Mouse (Mus musculus) C2C12 (cell line): ENCODE data around the gene Stau1. TPM values are rescaled to one million over a fixed set of nuclear protein-coding genes. Genes with fewer than 3 reads are reported as not detected.
A peak's percentile ranks its signal among the peaks of the same experiment; 100 is the strongest.
"Not testable (repeated sequence)": the region's sequence is repeated elsewhere in the genome, so short reads cannot be mapped to it uniquely, and the experiment has no call there.

Experiments
- H3K27me3 ChIP-seq: one replicate; pipeline ENCODE4 v1.6.1; 2011; ENCODE audit not compliant: control insufficient read depth, insufficient read depth, insufficient read length
- H3K36me3 ChIP-seq: one replicate; pipeline ENCODE4 v1.6.1; 2011; ENCODE audit not compliant: control insufficient read depth, insufficient read depth
- H3K4me3 ChIP-seq: one replicate; pipeline ENCODE4 v1.5.1; 2011; ENCODE audit warnings: mild to moderate bottlenecking, control low read depth; ENCODE audit not compliant: poor library complexity, insufficient read depth, severe bottlenecking
- H3K79me2 ChIP-seq: one replicate; pipeline ENCODE4 v1.6.1; 2011; ENCODE audit not compliant: control insufficient read depth, insufficient read depth
- H3K79me3 ChIP-seq: one replicate; pipeline ENCODE4 v1.6.1; 2011; ENCODE audit warnings: low read depth, control low read depth
- H3ac ChIP-seq: one replicate; pipeline ENCODE3; 2011; ENCODE audit warnings: low read depth; ENCODE audit not compliant: control insufficient read depth, insufficient read length
- CEBPB ChIP-seq: IDR thresholded peaks from one replicate; pipeline ENCODE4 v1.6.1; 2011; ENCODE audit warnings: low read depth, mild to moderate bottlenecking, control low read depth, moderate library complexity
- CTCF ChIP-seq: IDR thresholded peaks from one replicate; pipeline ENCODE4 v1.5.1; 2011; ENCODE audit not compliant: control insufficient read depth, insufficient read depth, insufficient read length
- FOSL1 ChIP-seq: IDR thresholded peaks from one replicate; pipeline ENCODE4 v1.8.0; 2011; ENCODE audit warnings: mild to moderate bottlenecking, low read length; ENCODE audit not compliant: poor library complexity, insufficient read depth, severe bottlenecking
- MAX ChIP-seq: IDR thresholded peaks from one replicate; pipeline ENCODE4 v1.6.1; 2011; ENCODE audit warnings: mild to moderate bottlenecking, control low read depth
- MYOD1 ChIP-seq: IDR thresholded peaks from one replicate; pipeline ENCODE4 v1.6.1; 2011; ENCODE audit warnings: low read depth; ENCODE audit not compliant: control insufficient read depth, insufficient read length
- MYOG ChIP-seq: IDR thresholded peaks from one replicate; pipeline ENCODE4 v1.6.1; 2011; ENCODE audit not compliant: control insufficient read depth, insufficient read length; ENCODE audit errors: extremely low read depth
- USF1 ChIP-seq: IDR thresholded peaks from one replicate; pipeline ENCODE4 v1.6.1; 2011; ENCODE audit warnings: low read depth, mild to moderate bottlenecking, control low read depth, moderate library complexity
- polyA plus RNA-seq: library from polyadenylated mRNA; unstranded; fragments of >200 nt; fragmentation: generic; extraction: Trizol; gene quantifications from one replicate; pipeline ENCODE4 v1.2.1, GENCODE M21; 2012; ENCODE audit warnings: missing spikeins

The Stau1 gene
- polyA plus RNA-seq, 1 experiment, result 53.4 TPM

DNA sequence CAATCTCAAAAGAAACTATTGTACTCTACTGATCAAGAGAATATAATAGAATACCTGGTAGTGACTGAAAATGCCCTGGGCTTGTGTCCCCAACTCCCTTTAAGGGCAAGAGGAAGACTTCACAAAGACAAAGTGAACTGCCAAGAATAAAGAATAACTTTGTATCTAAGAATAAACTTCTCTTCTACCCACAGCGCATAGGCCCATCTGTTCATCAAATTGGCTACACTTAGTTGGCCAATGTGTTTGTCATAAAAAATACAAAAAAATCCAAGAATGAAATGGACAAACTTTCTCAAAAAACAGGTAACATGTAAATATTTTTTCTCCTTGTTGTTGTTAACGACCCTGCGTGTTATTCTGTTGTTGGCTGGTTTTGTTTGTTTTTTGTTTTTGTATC, 14.4 kb upstream of the Stau1 start:
- no peak overlapping the region for H3ac ChIP-seq
- H3K4me3 ChIP-seq, result no peak overlapping the region
- H3K36me3 ChIP-seq, result no peaks in the 10 kb centered on the region
- H3K79me3 ChIP-seq, result peaks cover 3% of the 10 kb centered on the region
- TF ChIP-seq MAX (no peak), MYOG (no peak), CTCF (no peak), MYOD1 (no peak), FOSL1 (no peak), CEBPB (no peak), USF1 (no peak)
- peaks cover 28% of the 10 kb centered on the region for H3K27me3 ChIP-seq
- H3K79me2 ChIP-seq, result peaks cover 5% of the 10 kb centered on the region

DNA sequence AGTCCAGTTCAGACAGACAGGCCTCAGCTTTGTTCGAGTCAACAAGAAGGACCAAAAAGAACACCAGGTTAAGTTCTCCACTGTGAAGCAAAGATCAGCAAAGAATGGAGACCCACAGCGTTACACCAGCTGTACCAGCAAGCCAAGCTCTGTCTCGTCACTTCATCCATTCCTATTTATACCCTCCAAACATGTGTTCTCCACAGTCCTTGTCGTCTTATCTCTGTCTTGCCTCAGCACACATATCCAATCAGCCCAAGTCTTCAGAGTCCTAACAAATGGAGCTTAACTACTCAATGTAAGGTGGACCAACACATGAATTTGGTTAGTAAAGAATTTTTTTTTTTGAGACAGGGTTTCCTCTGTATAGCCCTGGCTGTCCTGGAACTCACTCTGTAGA, 13.4 kb upstream of the Stau1 start:
- no peaks in the 10 kb centered on the region for H3K36me3 ChIP-seq
- H3K27me3 ChIP-seq, result peaks cover 28% of the 10 kb centered on the region
- no peak for TF ChIP-seq MYOG
- no peak for TF ChIP-seq CTCF
- TF ChIP-seq USF1, result no peak
- no peak for TF ChIP-seq MAX
- TF ChIP-seq FOSL1, result no peak
- TF ChIP-seq CEBPB, result no peak
- no peak for TF ChIP-seq MYOD1
- H3ac ChIP-seq, result no peak overlapping the region
- H3K4me3 ChIP-seq, result no peak overlapping the region
- no peaks in the 10 kb centered on the region for H3K79me3 ChIP-seq
- no peaks in the 10 kb centered on the region for H3K79me2 ChIP-seq

DNA sequence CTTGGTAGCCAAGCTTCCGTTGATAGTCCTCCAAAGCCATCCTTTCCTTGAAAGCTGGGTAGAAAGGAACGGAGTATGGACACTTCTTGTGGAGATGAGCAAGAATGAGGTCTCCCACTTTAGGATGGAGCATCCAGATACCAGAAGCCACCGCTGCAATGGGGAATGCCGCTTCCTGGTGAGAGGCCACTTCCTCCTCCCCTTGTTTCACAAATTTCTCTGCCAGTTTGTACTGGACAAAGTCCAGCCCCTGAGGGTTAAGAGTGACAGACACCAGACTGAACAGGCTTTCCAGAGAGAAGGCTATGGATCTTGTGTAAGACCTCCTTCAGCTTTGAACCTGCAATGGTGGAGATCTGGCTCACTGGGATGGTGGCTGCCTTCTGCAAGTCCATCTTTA, 11.5 kb upstream of the Stau1 start:
- not testable (repeated sequence) for H3K79me3 ChIP-seq, H3K79me2 ChIP-seq, H3K36me3 ChIP-seq, H3K4me3 ChIP-seq, H3ac ChIP-seq
- H3K27me3 ChIP-seq, result peaks cover 28% of the 10 kb centered on the region

DNA sequence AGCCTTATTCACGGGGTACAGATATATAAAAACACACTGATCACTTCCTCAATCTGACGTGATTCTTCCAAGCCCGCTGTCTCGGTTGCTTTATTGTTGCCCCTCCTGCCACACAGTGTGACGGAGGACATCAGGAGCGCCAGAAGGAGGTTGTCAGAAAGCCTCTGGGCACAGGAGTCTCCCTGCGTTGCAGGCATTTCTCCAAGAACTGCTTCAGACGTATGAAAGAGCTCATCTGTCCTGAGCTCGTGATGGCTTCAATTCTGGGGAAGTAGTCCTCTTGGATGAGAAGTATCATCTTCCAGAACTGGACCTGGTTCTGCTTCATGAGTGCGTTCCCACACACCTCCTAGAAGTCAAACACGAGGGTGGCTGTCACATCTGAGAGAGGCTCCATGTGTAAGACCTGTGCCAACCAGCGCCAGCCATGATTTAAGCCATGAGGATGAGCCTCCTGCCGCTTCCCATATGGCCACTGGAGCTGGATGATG, 10.9 kb upstream of the Stau1 start:
- H3K4me3 ChIP-seq, result no peak overlapping the region
- no peaks in the 10 kb centered on the region for H3K36me3 ChIP-seq
- H3K27me3 ChIP-seq, result peaks cover 28% of the 10 kb centered on the region
- no peak overlapping the region for H3ac ChIP-seq
- H3K79me2 ChIP-seq, result no peaks in the 10 kb centered on the region
- no peaks in the 10 kb centered on the region for H3K79me3 ChIP-seq
- TF ChIP-seq USF1, result no peak

DNA sequence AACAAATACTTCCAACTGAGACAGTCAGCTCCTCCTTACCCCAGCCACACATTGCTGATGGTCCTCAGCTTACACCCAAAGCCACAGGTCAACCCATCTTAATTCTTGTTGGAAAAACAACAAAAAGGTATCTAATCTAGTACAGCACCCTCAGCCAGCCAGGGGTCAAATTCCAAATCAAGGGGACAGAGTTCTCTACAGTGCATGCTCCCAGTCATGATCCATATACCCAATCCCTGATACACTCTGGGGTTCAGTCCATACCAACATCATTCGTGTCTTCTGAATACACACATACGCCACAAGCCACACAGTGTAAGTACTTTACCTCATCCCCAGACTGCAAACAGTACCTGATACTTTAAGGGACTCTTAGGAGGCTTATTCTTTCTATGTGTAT, 10.3 kb upstream of the Stau1 start:
- H3K79me2 ChIP-seq, result no peaks in the 10 kb centered on the region
- H3K79me3 ChIP-seq, result no peaks in the 10 kb centered on the region
- TF ChIP-seq CTCF (no peak), MAX (no peak), FOSL1 (no peak), MYOD1 (no peak), CEBPB (no peak), MYOG (no peak), USF1 (no peak)
- no peak overlapping the region for H3ac ChIP-seq
- no peaks in the 10 kb centered on the region for H3K36me3 ChIP-seq
- no peak overlapping the region for H3K4me3 ChIP-seq
- peaks cover 28% of the 10 kb centered on the region for H3K27me3 ChIP-seq

DNA sequence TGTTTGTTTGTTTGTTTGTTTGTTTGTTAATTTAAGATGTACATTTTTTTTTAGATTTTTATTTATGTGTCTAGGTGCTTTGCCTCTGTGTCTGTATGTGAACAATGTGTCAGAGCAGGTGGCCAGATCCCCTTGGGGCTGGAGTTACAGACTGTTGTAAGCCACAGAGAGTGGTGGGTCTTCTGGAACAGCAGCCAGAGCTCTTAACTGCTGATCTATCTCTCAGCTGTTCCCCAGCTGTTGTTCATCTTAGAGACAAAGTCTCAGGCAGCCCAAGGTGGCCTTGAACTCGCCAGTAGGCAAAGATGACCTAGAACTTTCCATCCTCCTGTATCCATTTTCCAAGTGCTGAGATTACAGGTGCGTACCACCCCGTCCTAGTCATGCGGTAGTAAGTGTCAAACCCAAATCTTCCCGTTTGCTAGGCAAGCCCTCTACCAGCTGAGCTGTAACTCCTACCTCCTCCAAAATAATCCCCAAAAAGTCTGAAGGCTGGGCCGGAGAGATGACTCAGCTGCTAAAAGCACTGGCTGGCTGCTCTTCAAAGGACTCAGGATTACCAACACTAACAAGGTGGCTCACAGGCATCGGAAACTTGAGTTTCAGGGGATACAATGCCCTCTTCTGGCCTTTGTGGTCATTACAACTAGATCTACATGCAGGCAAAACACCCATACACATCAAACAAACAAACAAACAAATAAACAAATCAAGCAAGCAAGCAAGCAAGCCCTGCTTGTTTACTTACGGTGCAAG, 8.2 kb upstream of the Stau1 start:
- Histone ChIP-seq H3K27me3 (peaks cover 23% of the 10 kb centered on the region), H3K79me3 (no peaks in the 10 kb centered on the region), H3K4me3 (no peak overlapping the region), H3ac (no peak overlapping the region), H3K36me3 (no peaks in the 10 kb centered on the region), H3K79me2 (no peaks in the 10 kb centered on the region)
- TF ChIP-seq MAX (no peak), FOSL1 (no peak), CEBPB (no peak), CTCF (peak; percentile 17), USF1 (no peak), MYOD1 (no peak), MYOG (no peak)
